ENCODE assay signal across 9 mouse cellular contexts in genomic region chr10:21686060-21686459, GRCm38 (mm10).
DNase-seq lines count a peak whose midpoint lies in the region; ATAC-seq lines count a peak whose summit lies in the region.
"Had no signal": no experiment of that assay in that cellular context is flagged by ENCODE, and none has a peak within 500 bp of the region (broad histone marks: within the 10 kb centered on the region; RNA-seq: fewer than 3 reads in every experiment).

No protein-coding gene starts in this region.

- no peaks in the 10 kb centered on the region for H3K27me3 ChIP-seq in lung, embryonic 16.5 days (ENCODE audit: control insufficient read depth, insufficient read depth, low read depth, low read length)
- H3K27me3 ChIP-seq: embryonic facial prominence, embryonic 15.5 days had no signal

- H3K27ac ChIP-seq in lung, embryonic 16.5 days (ENCODE audit: low read length): no peak overlapping the region
- H3K27ac ChIP-seq: embryonic facial prominence, embryonic 15.5 days had no signal

- DNase-seq in adrenal gland, adult (ENCODE audit: inconsistent age in 2 of 2, low spot score in 1 of 2): peak; percentile 84 to 94
- no peak for DNase-seq in adrenal gland, postnatal 4 days (ENCODE audit: low spot score in 2 of 2)
- peak; percentile 63 for DNase-seq in adrenal gland, postnatal 10 days
- DNase-seq in kidney, adult 11 months: peak; percentile 61
- DNase-seq in B cell, adult 2 months: no peak
- DNase-seq in spleen, postnatal 4 days (ENCODE audit: low spot score in 2 of 2): no peak

- peaks cover 8% of the 10 kb centered on the region for H3K4me1 ChIP-seq in lung, embryonic 16.5 days (replicated peaks; ENCODE audit: control insufficient read depth, insufficient read depth, low read length)

- WGBS in lung, embryonic 16.5 days: 11% methylated on average over 9 of the region's 9 CpGs

- H3K9ac ChIP-seq in lung, embryonic 16.5 days (ENCODE audit: low read length): no peak overlapping the region
- H3K9ac ChIP-seq: embryonic facial prominence, embryonic 15.5 days had no signal

- no peaks in the 10 kb centered on the region for H3K9me3 ChIP-seq in lung, embryonic 16.5 days (ENCODE audit: control insufficient read depth, low read length)
- H3K9me3 ChIP-seq: embryonic facial prominence, embryonic 15.5 days had no signal

- no peak overlapping the region for H3K4me2 ChIP-seq in lung, embryonic 16.5 days (ENCODE audit: low read depth, low read length)
- H3K4me2 ChIP-seq: embryonic facial prominence, embryonic 15.5 days had no signal

- peak; percentile 65; the same call in 1 of the 2 replicates for ATAC-seq in lung, embryonic 16.5 days (ENCODE audit: low read depth)
- ATAC-seq in inflammation-experienced regulatory T-cells, adult 6 months: no peak

- H3K36me3 ChIP-seq in lung, embryonic 16.5 days (ENCODE audit: control insufficient read depth, insufficient read depth, low read length): no peaks in the 10 kb centered on the region
- H3K36me3 ChIP-seq: embryonic facial prominence, embryonic 15.5 days had no signal

- H3K4me3 ChIP-seq in lung, embryonic 16.5 days (ENCODE audit: low read length): no peak overlapping the region
- H3K4me3 ChIP-seq: embryonic facial prominence, embryonic 15.5 days had no signal

Comparison
In these comparisons a context has a peak if more than half of its experiments do, and no peak if none do; other contexts are left out.
1. DNase-seq: peak in adrenal gland, adult (2 of 2), adrenal gland, postnatal 10 days (single experiment) and kidney, adult 11 months (single experiment); none in adrenal gland, postnatal 4 days (0 of 2), B cell, adult 2 months (0 of 2) and spleen, postnatal 4 days (0 of 2).